Mouse (Mus musculus) ZHBTc4 (cell line): ENCODE measurements around the gene Ccdc160.

Source experiments
- DNase-seq: peaks from one replicate; pipeline ENCODE4 v3.0.0-alpha.2; 2011; ENCODE audit warnings: low read depth, low spot score

Ccdc160 gene

DNA sequence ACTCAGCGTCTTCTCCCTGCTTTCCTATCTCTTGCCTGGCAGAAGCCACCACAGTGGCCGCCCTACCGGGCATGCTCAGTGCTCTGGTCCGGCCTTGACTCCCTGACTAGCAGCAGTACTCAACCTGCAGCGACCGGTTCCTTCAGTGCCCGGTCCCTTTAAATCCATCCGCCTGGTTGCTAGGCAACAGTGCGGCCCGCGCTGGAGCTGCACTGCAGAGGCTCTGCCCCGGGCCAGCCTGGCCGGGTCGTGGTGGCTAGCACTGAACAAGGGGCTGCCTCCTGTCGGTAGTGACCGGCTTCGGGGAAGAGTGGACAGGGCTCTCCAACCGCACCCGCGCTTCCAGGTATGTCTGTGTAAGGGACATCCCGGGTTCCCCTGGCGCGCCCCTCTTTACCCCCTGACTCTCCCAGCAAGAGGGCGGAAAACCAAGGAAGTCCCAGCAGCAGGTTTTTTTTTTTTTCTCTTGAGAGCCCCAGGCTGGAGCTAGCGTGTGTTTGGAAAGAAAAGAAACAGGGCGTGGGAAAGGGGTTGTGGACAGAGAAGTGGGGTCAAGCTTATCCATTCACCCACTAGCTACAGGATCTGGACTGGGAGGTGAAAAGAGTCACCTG lies at the start of gene Ccdc160:
Gene Ccdc160, plus strand, starts transcription at position 221 of the 614 bp plus-strand sequence.
- DNase-seq = peak; percentile 92

DNA sequence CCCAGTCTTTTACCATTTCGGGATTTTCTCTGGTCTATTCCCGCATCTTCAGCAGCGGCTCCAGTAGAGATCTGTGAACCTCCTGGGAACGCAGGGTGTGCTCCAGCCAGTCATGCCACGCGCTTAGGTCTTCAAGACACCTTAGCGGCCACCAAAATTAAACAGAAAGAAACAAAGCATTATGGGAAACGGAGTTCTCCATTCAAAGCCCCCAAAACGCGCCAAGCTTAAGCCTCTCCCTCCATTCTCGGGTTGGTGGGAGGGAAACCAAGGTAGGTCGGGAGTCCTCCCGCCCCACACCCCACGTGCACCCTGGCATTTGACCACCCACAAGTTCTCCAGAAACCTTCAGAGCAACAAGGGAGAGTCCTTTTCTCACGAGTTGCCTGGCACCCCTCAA lies 47.2 kb upstream of the Ccdc160 start:
- peak; percentile 62 for DNase-seq

- peak; percentile 81 for DNase-seq
These were observed 46.6 kb upstream of the Ccdc160 start for GRCm38 (mm10) chrX:52744201-52745051.

DNA sequence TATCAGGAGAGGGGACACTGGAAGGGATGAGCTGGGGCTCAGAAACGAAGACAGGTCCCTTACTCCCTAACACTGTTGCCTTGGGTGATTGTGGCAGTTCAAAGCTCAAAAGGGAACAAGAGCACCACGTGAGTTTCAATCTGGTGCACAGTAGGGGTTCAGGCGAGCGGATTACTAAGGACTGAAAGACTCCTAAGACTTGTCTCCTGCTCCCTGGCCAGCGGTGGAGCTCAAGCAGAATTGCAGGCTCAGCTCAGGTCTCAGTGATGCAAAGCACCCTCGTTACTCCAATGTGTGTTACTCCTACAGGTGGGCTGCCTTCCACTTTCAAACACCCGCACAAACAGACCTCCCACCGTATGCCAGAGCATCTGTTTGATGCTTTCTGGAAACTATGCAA lies 45.5 kb upstream of the Ccdc160 start:
- DNase-seq = peak; percentile 90

DNA sequence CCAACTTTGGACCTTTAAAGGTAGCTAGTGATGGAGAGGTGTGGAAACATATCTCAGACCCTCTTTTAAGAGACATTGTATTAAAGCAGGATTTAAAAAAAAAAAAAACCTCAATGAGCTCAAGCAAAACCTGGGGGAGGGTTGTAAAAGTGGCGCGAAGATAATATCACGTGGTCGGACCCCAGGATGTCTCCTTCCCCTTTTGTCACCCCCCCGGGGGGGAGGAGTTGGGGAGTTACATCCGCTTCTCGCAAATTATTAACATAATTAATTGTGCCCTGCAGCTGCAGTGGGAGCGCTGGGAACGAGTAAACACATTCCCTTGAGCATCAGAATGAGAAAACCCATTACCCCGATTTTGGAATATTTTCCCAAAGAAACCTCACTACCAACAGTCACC lies 45.1 kb upstream of the Ccdc160 start:
- DNase-seq = peak; percentile 38

GRCm38 (mm10) chrX:52746849-52747248 lies 44.2 kb upstream of the Ccdc160 start:
- DNase-seq = peak; percentile 75

DNA sequence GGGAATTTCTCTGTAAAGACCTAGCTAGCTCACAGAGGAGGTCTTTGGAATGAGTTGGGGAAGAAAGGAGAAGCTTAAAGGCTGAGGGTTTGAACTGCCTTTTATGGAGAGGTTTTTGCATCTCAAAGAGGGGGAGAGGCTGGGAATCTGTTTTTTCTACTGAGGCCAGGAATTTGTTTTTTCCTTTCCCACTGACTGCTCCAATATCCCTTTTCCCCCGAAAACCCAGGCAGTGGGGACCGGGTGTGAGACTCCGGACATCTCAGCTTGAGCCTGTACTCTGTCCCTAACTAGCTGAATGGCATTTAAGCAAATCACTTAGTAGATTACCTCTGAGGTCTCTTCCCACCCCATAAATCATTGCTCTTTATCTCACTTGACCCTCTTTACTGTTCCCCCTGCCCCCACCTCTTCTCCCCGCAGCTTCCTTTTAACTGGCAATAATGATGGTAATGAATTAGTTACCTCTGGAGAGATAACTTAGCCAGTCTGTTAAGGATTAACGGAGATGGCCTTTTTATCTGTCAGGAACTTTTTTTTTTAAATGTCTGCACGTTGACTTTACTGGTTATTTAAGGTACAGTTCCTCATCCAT lies 37.4 kb upstream of the Ccdc160 start:
- peak; percentile 53 for DNase-seq

- no peak for DNase-seq
These were observed 33.8 kb upstream of the Ccdc160 start for GRCm38 (mm10) chrX:52757164-52757563.

GRCm38 (mm10) chrX:52759232-52759631 lies 31.8 kb upstream of the Ccdc160 start:
- DNase-seq = peak; percentile 57

- DNase-seq = peak; percentile 55
These were observed 30.6 kb upstream of the Ccdc160 start for GRCm38 (mm10) chrX:52760191-52760945.

GRCm38 (mm10) chrX:52762221-52762620 lies 28.8 kb upstream of the Ccdc160 start:
- DNase-seq = peak; percentile 62

GRCm38 (mm10) chrX:52775973-52776372 lies 15.0 kb upstream of the Ccdc160 start:
- peak; percentile 69 for DNase-seq

DNA sequence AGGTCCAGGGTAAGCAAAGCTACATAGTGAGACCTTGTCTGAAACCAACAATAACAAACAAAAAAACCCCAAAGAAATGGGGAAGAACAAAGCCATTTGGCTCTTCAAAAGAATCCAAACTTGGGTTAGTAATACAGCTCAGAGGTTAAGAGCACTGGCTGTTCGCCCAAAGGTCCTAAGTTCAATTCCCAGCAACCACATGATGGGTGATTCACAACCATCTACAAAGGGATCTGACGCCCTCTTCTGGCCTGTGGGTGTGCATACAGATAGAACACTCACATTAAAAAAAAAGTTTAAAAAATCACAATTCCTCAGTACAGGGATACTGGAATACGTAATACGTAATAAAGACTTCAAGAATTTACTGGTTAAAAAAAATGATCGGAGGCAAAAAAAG lies 13.3 kb upstream of the Ccdc160 start:
- peak; percentile 44 for DNase-seq

DNA sequence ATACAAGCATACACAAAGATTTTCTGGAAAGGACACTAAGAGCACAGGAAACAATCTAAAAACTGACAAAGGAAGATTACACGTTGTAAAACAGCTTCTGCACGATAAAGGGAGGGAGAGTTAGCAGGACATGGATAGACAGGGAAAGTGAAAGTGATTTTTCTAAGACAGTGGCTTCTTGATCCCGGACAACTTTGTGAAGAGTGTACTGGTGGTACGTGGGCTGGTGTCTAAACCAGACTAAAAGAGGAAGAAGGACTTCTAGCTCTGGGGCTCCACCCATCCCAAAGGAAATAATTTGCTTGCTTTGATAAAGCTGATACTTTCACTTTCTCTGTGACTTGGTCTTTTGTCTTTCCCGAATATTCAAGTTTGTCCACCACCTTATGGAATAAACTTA lies 7.1 kb upstream of the Ccdc160 start:
- no peak for DNase-seq

GRCm38 (mm10) chrX:52791944-52792719 lies 1.1 kb downstream of the Ccdc160 start:
- no peak for DNase-seq

GRCm38 (mm10) chrX:52792861-52793260 lies 1.9 kb downstream of the Ccdc160 start:
- DNase-seq = no peak

DNA sequence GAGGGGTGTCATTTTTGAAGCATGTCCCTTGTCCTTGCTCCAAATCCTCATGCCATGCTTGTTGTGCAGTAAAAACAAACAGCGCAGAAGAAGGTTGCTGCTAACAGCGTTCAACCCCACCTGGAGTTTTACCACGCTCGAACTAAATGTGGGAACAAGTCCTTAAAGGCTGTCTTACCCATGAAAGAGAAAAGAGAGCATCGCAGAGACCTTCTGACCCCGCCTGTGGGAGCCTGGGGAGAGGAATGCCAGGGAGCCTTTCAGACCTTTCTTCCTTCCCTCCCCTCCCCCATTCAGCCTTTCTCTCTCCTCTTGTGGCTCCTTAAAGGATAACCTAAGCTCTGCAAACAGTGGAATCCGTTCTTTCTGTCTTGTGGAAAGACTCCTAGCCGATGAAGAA lies 4.8 kb downstream of the Ccdc160 start:
- peak; percentile 72 for DNase-seq

DNA sequence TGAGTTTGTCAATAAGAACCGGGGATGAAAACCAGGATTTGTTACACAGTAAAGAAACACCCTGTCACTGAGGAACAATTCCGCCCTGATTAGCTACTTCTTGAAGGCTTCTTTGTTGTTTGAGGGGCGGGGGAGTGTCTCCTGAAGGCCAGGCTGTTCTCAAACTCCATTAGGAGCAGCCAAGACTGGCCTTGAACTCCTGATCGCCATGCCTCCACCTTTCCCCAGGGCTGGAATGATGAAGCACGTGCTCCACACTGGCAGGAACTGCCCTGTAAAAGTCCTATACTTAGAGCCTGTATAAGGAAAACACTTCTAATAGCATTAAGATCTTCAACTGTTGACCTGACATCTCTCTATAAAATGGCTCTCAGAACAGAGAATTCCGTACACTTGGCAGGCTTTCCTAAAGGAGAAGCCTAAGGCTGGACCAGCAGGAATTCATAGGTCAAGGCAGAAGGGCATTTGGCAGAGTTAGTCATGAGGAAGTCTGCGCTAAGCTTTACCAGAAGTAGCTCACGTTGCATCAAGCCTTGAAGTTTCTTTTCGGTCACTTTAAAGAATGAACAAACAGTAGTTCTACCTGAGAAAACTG lies 6.1 kb downstream of the Ccdc160 start:
- peak; percentile 79 for DNase-seq

GRCm38 (mm10) chrX:52798255-52798654 lies 7.3 kb downstream of the Ccdc160 start:
- DNase-seq = peak; percentile 90

- peak; percentile 68 for DNase-seq
These were observed 8.6 kb downstream of the Ccdc160 start for GRCm38 (mm10) chrX:52799566-52799965.

DNA sequence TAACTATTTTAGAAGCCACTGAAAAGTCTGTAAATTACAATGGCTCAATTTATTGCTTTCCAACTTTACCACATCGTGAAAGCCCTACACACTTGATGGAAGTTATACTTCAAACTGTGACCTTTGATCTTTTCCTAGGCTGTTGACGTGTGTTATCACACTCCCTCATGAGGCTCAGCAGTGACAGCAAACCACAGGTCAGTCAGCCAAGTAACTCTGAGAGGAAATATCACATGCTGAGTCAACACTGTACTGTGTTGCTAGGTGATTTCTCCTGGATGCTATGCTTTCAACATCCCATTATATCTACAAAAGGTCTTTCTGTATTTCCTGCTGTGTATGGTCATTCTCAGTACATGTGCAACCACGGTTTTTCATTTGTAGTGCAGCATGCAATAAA lies 28.3 kb downstream of the Ccdc160 start:
- no peak for DNase-seq
